Mouse (Mus musculus): ENCODE measurements at regions not wholly inside any gene's neighbourhood (a gene's known extent, or its start where the extent isn't known, plus 50 kb on each side); places are given as distances from the start of the nearest gene placed in this dataset.

GRCm38 (mm10) chr3:105359636-105360035 is 92.5 kb upstream of the Kcnd3 start:
- H3K4me3 ChIP-seq (ENCODE audit: low read depth, low read length) = no peak overlapping the region
- H3K27me3 ChIP-seq (ENCODE audit: control insufficient read depth, insufficient read depth, low read length) = no peaks in the 10 kb centered on the region
- no peak overlapping the region for H3K9ac ChIP-seq (replicated peaks; ENCODE audit: low read depth, low read length)
- peak; percentile 64; the same call in 1 of the 2 replicates for ATAC-seq (ENCODE audit: low read depth)
- H3K27ac ChIP-seq (ENCODE audit: low read depth, low read length) = peak overlapping the region; percentile 39; the same call in 1 of the 2 replicates
- no peaks in the 10 kb centered on the region for H3K9me3 ChIP-seq (ENCODE audit: control insufficient read depth, low read length)
- H3K4me2 ChIP-seq (ENCODE audit: low read depth, low read length) = no peak overlapping the region
- H3K36me3 ChIP-seq (ENCODE audit: control insufficient read depth, insufficient read depth, low read length) = no peaks in the 10 kb centered on the region
- peaks cover 8% of the 10 kb centered on the region; the same call in 1 of the 2 replicates for H3K4me1 ChIP-seq (ENCODE audit: control insufficient read depth, insufficient read depth, low read length)
- WGBS = 19% methylated on average over 3 of the region's 3 CpGs

- Histone ChIP-seq H3K4me3 (ENCODE audit: low read depth, low read length) (no peak overlapping the region), H3K9ac (replicated peaks; ENCODE audit: low read depth, low read length) (no peak overlapping the region), H3K4me1 (ENCODE audit: control insufficient read depth, insufficient read depth, low read length) (peaks cover 13% of the 10 kb centered on the region), H3K27ac (ENCODE audit: low read depth, low read length) (no peak overlapping the region), H3K36me3 (ENCODE audit: control insufficient read depth, insufficient read depth, low read length) (no peaks in the 10 kb centered on the region), H3K9me3 (ENCODE audit: control insufficient read depth, low read length) (no peaks in the 10 kb centered on the region), H3K27me3 (ENCODE audit: control insufficient read depth, insufficient read depth, low read length) (no peaks in the 10 kb centered on the region), H3K4me2 (ENCODE audit: low read depth, low read length) (no peak overlapping the region)
- WGBS = 74% methylated on average over 5 of the region's 5 CpGs
- ATAC-seq (ENCODE audit: low read depth) = no peak
Measured at GRCm38 (mm10) chr3:105364685-105365084, 87.4 kb upstream of the Kcnd3 start.

GRCm38 (mm10) chr3:105366806-105367205 is 85.3 kb upstream of the Kcnd3 start:
- Histone ChIP-seq H3K4me3 (ENCODE audit: low read depth, low read length) (no peak overlapping the region), H3K9ac (replicated peaks; ENCODE audit: low read depth, low read length) (no peak overlapping the region), H3K4me1 (ENCODE audit: control insufficient read depth, insufficient read depth, low read length) (peaks cover 12% of the 10 kb centered on the region), H3K36me3 (ENCODE audit: control insufficient read depth, insufficient read depth, low read length) (no peaks in the 10 kb centered on the region), H3K4me2 (ENCODE audit: low read depth, low read length) (no peak overlapping the region), H3K9me3 (ENCODE audit: control insufficient read depth, low read length) (no peaks in the 10 kb centered on the region), H3K27ac (ENCODE audit: low read depth, low read length) (no peak overlapping the region), H3K27me3 (ENCODE audit: control insufficient read depth, insufficient read depth, low read length) (no peaks in the 10 kb centered on the region)
- ATAC-seq (ENCODE audit: low read depth) = no peak
- WGBS = 80% methylated on average over 6 of the region's 6 CpGs

- H3K4me2 ChIP-seq (ENCODE audit: low read depth, low read length) = no peak overlapping the region
- peaks cover 12% of the 10 kb centered on the region for H3K4me1 ChIP-seq (ENCODE audit: control insufficient read depth, insufficient read depth, low read length)
- ATAC-seq (ENCODE audit: low read depth) = no peak
- H3K36me3 ChIP-seq (ENCODE audit: control insufficient read depth, insufficient read depth, low read length) = no peaks in the 10 kb centered on the region
- H3K27ac ChIP-seq (ENCODE audit: low read depth, low read length) = no peak overlapping the region
- H3K9me3 ChIP-seq (ENCODE audit: control insufficient read depth, low read length) = no peaks in the 10 kb centered on the region
- H3K4me3 ChIP-seq (ENCODE audit: low read depth, low read length) = no peak overlapping the region
- no peaks in the 10 kb centered on the region for H3K27me3 ChIP-seq (ENCODE audit: control insufficient read depth, insufficient read depth, low read length)
- H3K9ac ChIP-seq (replicated peaks; ENCODE audit: low read depth, low read length) = no peak overlapping the region
- 41% methylated on average over 8 of the region's 8 CpGs for whole genome bisulfite sequencing
Measured at GRCm38 (mm10) chr3:105367972-105368371, 84.2 kb upstream of the Kcnd3 start.

GRCm38 (mm10) chr3:105372371-105372828 is 79.7 kb upstream of the Kcnd3 start:
- ATAC-seq (ENCODE audit: low read depth) = peak; percentile 62
- Histone ChIP-seq H3K27me3 (ENCODE audit: control insufficient read depth, insufficient read depth, low read length) (no peaks in the 10 kb centered on the region), H3K9ac (replicated peaks; ENCODE audit: low read depth, low read length) (no peak overlapping the region), H3K36me3 (ENCODE audit: control insufficient read depth, insufficient read depth, low read length) (no peaks in the 10 kb centered on the region), H3K27ac (ENCODE audit: low read depth, low read length) (no peak overlapping the region), H3K4me1 (ENCODE audit: control insufficient read depth, insufficient read depth, low read length) (peaks cover 12% of the 10 kb centered on the region), H3K4me2 (ENCODE audit: low read depth, low read length) (no peak overlapping the region), H3K9me3 (ENCODE audit: control insufficient read depth, low read length) (no peaks in the 10 kb centered on the region), H3K4me3 (ENCODE audit: low read depth, low read length) (no peak overlapping the region)
- 27% methylated on average over 6 of the region's 6 CpGs for WGBS

- no peak for ATAC-seq (ENCODE audit: low read depth)
Measured at GRCm38 (mm10) chr3:105374306-105374705, 77.8 kb upstream of the Kcnd3 start.

GRCm38 (mm10) chr3:105374836-105375235 is 77.3 kb upstream of the Kcnd3 start:
- H3K4me1 ChIP-seq (ENCODE audit: control insufficient read depth, insufficient read depth, low read length) = peaks cover 5% of the 10 kb centered on the region; the same call in 1 of the 2 replicates
- H3K9me3 ChIP-seq (ENCODE audit: control insufficient read depth, low read length) = no peaks in the 10 kb centered on the region
- no peak overlapping the region for H3K4me3 ChIP-seq (ENCODE audit: low read depth, low read length)
- H3K4me2 ChIP-seq (ENCODE audit: low read depth, low read length) = no peak overlapping the region
- H3K9ac ChIP-seq (replicated peaks; ENCODE audit: low read depth, low read length) = no peak overlapping the region
- ATAC-seq (ENCODE audit: low read depth) = no peak
- H3K27me3 ChIP-seq (ENCODE audit: control insufficient read depth, insufficient read depth, low read length) = no peaks in the 10 kb centered on the region
- H3K36me3 ChIP-seq (ENCODE audit: control insufficient read depth, insufficient read depth, low read length) = no peaks in the 10 kb centered on the region
- H3K27ac ChIP-seq (ENCODE audit: low read depth, low read length) = no peak overlapping the region

More at GRCm38 (mm10) chr3:105374306-105374705, 77.8 kb upstream of the Kcnd3 start:
- Histone ChIP-seq H3K9me3 (ENCODE audit: control insufficient read depth, low read length) (no peaks in the 10 kb centered on the region), H3K27ac (ENCODE audit: low read depth, low read length) (no peak overlapping the region), H3K9ac (replicated peaks; ENCODE audit: low read depth, low read length) (no peak overlapping the region), H3K4me2 (ENCODE audit: low read depth, low read length) (no peak overlapping the region), H3K36me3 (ENCODE audit: control insufficient read depth, insufficient read depth, low read length) (no peaks in the 10 kb centered on the region), H3K27me3 (ENCODE audit: control insufficient read depth, insufficient read depth, low read length) (no peaks in the 10 kb centered on the region), H3K4me1 (ENCODE audit: control insufficient read depth, insufficient read depth, low read length) (peaks cover 5% of the 10 kb centered on the region; the same call in 1 of the 2 replicates), H3K4me3 (ENCODE audit: low read depth, low read length) (no peak overlapping the region)
- 79% methylated on average over 1 of the region's 1 CpGs for WGBS

- ATAC-seq (ENCODE audit: low read depth) = no peak
- H3K4me3 ChIP-seq (ENCODE audit: low read depth, low read length) = no peak overlapping the region
- H3K27ac ChIP-seq (ENCODE audit: low read depth, low read length) = no peak overlapping the region
- no peak overlapping the region for H3K9ac ChIP-seq (replicated peaks; ENCODE audit: low read depth, low read length)
- no peaks in the 10 kb centered on the region for H3K9me3 ChIP-seq (ENCODE audit: control insufficient read depth, low read length)
- peaks cover under 1% of the 10 kb centered on the region; the same call in 1 of the 2 replicates for H3K4me1 ChIP-seq (ENCODE audit: control insufficient read depth, insufficient read depth, low read length)
- H3K36me3 ChIP-seq (ENCODE audit: control insufficient read depth, insufficient read depth, low read length) = no peaks in the 10 kb centered on the region
- H3K27me3 ChIP-seq (ENCODE audit: control insufficient read depth, insufficient read depth, low read length) = no peaks in the 10 kb centered on the region
- 83% methylated on average over 5 of the region's 5 CpGs for WGBS
- no peak overlapping the region for H3K4me2 ChIP-seq (ENCODE audit: low read depth, low read length)
Measured at GRCm38 (mm10) chr3:105375383-105375782, 76.7 kb upstream of the Kcnd3 start.

GRCm38 (mm10) chr3:105375820-105376219 is 76.3 kb upstream of the Kcnd3 start:
- Histone ChIP-seq H3K27me3 (ENCODE audit: control insufficient read depth, insufficient read depth, low read length) (no peaks in the 10 kb centered on the region), H3K9me3 (ENCODE audit: control insufficient read depth, low read length) (no peaks in the 10 kb centered on the region), H3K4me1 (ENCODE audit: control insufficient read depth, insufficient read depth, low read length) (no peaks in the 10 kb centered on the region), H3K36me3 (ENCODE audit: control insufficient read depth, insufficient read depth, low read length) (no peaks in the 10 kb centered on the region), H3K27ac (ENCODE audit: low read depth, low read length) (no peak overlapping the region), H3K9ac (replicated peaks; ENCODE audit: low read depth, low read length) (no peak overlapping the region), H3K4me2 (ENCODE audit: low read depth, low read length) (no peak overlapping the region), H3K4me3 (ENCODE audit: low read depth, low read length) (no peak overlapping the region)
- WGBS = 86% methylated on average over 7 of the region's 7 CpGs
- no peak for ATAC-seq (ENCODE audit: low read depth)
